Mouse (Mus musculus) myocyte (in vitro differentiated cells): ENCODE results near the gene Ap2a1. TPM values are rescaled to one million over a fixed set of nuclear protein-coding genes. Genes with fewer than 3 reads are reported as not detected.

Experiments
- H3K27me3 ChIP-seq: one replicate; pipeline ENCODE4 v1.6.1; 2011; ENCODE audit not compliant: control insufficient read depth, insufficient read depth, insufficient read length
- H3K36me3 ChIP-seq: one replicate; pipeline ENCODE4 v1.6.1; 2011; ENCODE audit not compliant: control insufficient read depth, insufficient read depth
- H3K4me2 ChIP-seq: one replicate; pipeline ENCODE4 v1.6.1; 2011; ENCODE audit warnings: low read depth, control low read depth
- H3K4me3 ChIP-seq: one replicate; pipeline ENCODE4 v1.5.1; 2011; ENCODE audit warnings: mild to moderate bottlenecking, control low read depth, moderate library complexity
- H3K79me2 ChIP-seq: one replicate; pipeline ENCODE4 v1.6.1; 2011; ENCODE audit not compliant: control insufficient read depth, insufficient read depth
- H3ac ChIP-seq: one replicate; pipeline ENCODE4 v1.6.1; 2011; ENCODE audit not compliant: control insufficient read depth, insufficient read length
- CEBPB ChIP-seq: IDR thresholded peaks from 2 replicates; pipeline ENCODE4 v1.6.1; 2011; ENCODE audit warnings: mild to moderate bottlenecking, moderate library complexity; ENCODE audit not compliant: poor library complexity, insufficient read depth, severe bottlenecking
- E2F4 ChIP-seq: IDR thresholded peaks from one replicate; pipeline ENCODE4 v1.6.1; 2011; ENCODE audit warnings: mild to moderate bottlenecking, control low read depth, moderate library complexity; ENCODE audit not compliant: insufficient read depth
- MAX ChIP-seq: IDR thresholded peaks from one replicate; pipeline ENCODE4 v1.6.1; 2011; ENCODE audit warnings: low read depth, mild to moderate bottlenecking, control low read depth
- MYOD1 ChIP-seq, 3 experiments: IDR thresholded peaks; one replicate each; pipeline ENCODE4 v1.6.1; 2011; ENCODE audit warnings: control low read depth in 2 of 3, low read depth in 2 of 3, mild to moderate bottlenecking in 2 of 3, moderate library complexity in 1 of 3; ENCODE audit not compliant: insufficient read length in 2 of 3, control insufficient read depth in 1 of 3
- MYOG ChIP-seq, 3 experiments: IDR thresholded peaks; one replicate each; pipeline ENCODE4 v1.6.1; 2011; ENCODE audit warnings: control low read depth in 2 of 3, low read depth in 2 of 3, mild to moderate bottlenecking in 2 of 3; ENCODE audit not compliant: insufficient read length in 2 of 3, control insufficient read depth in 1 of 3, insufficient read depth in 1 of 3
- POLR2A ChIP-seq: IDR thresholded peaks from one replicate; pipeline ENCODE4 v1.6.1; 2011; ENCODE audit warnings: low read depth, mild to moderate bottlenecking, control low read depth, moderate library complexity; ENCODE audit not compliant: insufficient read length
- POLR2AphosphoS2 ChIP-seq: IDR thresholded peaks from one replicate; pipeline ENCODE4 v1.6.1; 2011; ENCODE audit warnings: low read depth, control low read depth; ENCODE audit not compliant: insufficient read length
- REST ChIP-seq: IDR thresholded peaks from one replicate; pipeline ENCODE4 v1.6.1; 2011; ENCODE audit warnings: mild to moderate bottlenecking, control low read depth, moderate library complexity; ENCODE audit not compliant: insufficient read depth, insufficient read length
- SRF ChIP-seq: IDR thresholded peaks from one replicate; pipeline ENCODE4 v1.6.1; 2011; ENCODE audit warnings: low read depth; ENCODE audit not compliant: control insufficient read depth, insufficient read length
- TCF12 ChIP-seq: IDR thresholded peaks from one replicate; pipeline ENCODE4 v1.6.1; 2011; ENCODE audit warnings: mild to moderate bottlenecking, control low read depth; ENCODE audit not compliant: poor library complexity, insufficient read depth, severe bottlenecking
- TCF3 ChIP-seq: IDR thresholded peaks from one replicate; pipeline ENCODE4 v1.6.1; 2011; ENCODE audit warnings: low read depth, control low read depth; ENCODE audit not compliant: insufficient read length
- USF1 ChIP-seq: IDR thresholded peaks from one replicate; pipeline ENCODE4 v1.6.1; 2011; ENCODE audit warnings: low read depth, mild to moderate bottlenecking, control low read depth, moderate library complexity
- polyA plus RNA-seq: library from polyadenylated mRNA; unstranded; fragments of >200 nt; fragmentation: generic; extraction: Trizol; gene quantifications from one replicate; pipeline ENCODE4 v1.2.1, GENCODE M21; 2012; ENCODE audit warnings: missing spikeins

Gene Ap2a1
- polyA plus RNA-seq, 1 experiment, result 125 TPM

GRCm38 (mm10) chr7:44868919-44869696 is 60.2 kb downstream of the Ap2a1 start:
- Histone ChIP-seq H3K27me3 (no peaks in the 10 kb centered on the region), H3K36me3 (no peaks in the 10 kb centered on the region), H3K4me2 (peak overlapping the region; percentile 92), H3K79me2 (peaks cover 44% of the 10 kb centered on the region), H3K4me3 (peak overlapping the region; percentile 19), H3ac (peak overlapping the region; percentile 77)
- peak in 2 of 3 experiments; percentile 42 to 87 for TF ChIP-seq MYOD1 (IDR thresholded peaks at IDR 0.05; ENCODE audit: control insufficient read depth in 1 of 3, insufficient read length in 2 of 3, low read depth in 2 of 3)
- TF ChIP-seq SRF, result no peak
- peak; percentile 31 for TF ChIP-seq POLR2A
- TF ChIP-seq TCF3, result no peak
- no peak for TF ChIP-seq USF1
- TF ChIP-seq MYOG (IDR thresholded peaks at IDR 0.05; ENCODE audit: control insufficient read depth in 1 of 3, insufficient read depth in 1 of 3, insufficient read length in 2 of 3, low read depth in 2 of 3), result peak; percentile 37 to 88 (median 83)
- no peak for TF ChIP-seq MAX

GRCm38 (mm10) chr7:44868465-44868864 is 60.8 kb downstream of the Ap2a1 start:
- Histone ChIP-seq H3K4me3 (peak overlapping the region; percentile 19), H3K27me3 (no peaks in the 10 kb centered on the region), H3K79me2 (peaks cover 49% of the 10 kb centered on the region), H3K36me3 (no peaks in the 10 kb centered on the region), H3ac (peak overlapping the region; percentile 77), H3K4me2 (peak overlapping the region; percentile 92)
- TF ChIP-seq POLR2A (no peak), POLR2AphosphoS2 (no peak), MAX (no peak), TCF12 (no peak), CEBPB (no peak)

- Histone ChIP-seq H3K27me3 (no peaks in the 10 kb centered on the region), H3ac (no peak overlapping the region), H3K4me3 (peak overlapping the region; percentile 19), H3K4me2 (peak overlapping the region; percentile 92), H3K79me2 (peaks cover 49% of the 10 kb centered on the region), H3K36me3 (no peaks in the 10 kb centered on the region)
- no peak for TF ChIP-seq MYOG (IDR thresholded peaks at IDR 0.05; ENCODE audit: control insufficient read depth in 1 of 3, insufficient read depth in 1 of 3, insufficient read length in 2 of 3, low read depth in 2 of 3)
- no peak for TF ChIP-seq TCF3
- TF ChIP-seq E2F4, result no peak
- TF ChIP-seq TCF12, result no peak
- TF ChIP-seq CEBPB, result no peak
- TF ChIP-seq USF1, result no peak
- TF ChIP-seq POLR2A, result no peak
- TF ChIP-seq REST, result no peak
- no peak for TF ChIP-seq POLR2AphosphoS2
- no peak for TF ChIP-seq MYOD1 (IDR thresholded peaks at IDR 0.05; ENCODE audit: control insufficient read depth in 1 of 3, insufficient read length in 2 of 3, low read depth in 2 of 3)
- TF ChIP-seq SRF, result no peak
- no peak for TF ChIP-seq MAX
These were observed 61.5 kb downstream of the Ap2a1 start for GRCm38 (mm10) chr7:44867802-44868201.

GRCm38 (mm10) chr7:44867010-44867702 is 62.1 kb downstream of the Ap2a1 start:
- peak overlapping the region; percentile 19 for H3K4me3 ChIP-seq
- TF ChIP-seq MYOD1 (IDR thresholded peaks at IDR 0.05; ENCODE audit: control insufficient read depth in 1 of 3, insufficient read length in 2 of 3, low read depth in 2 of 3), result peak in 1 of 3 experiments; percentile 56
- TF ChIP-seq TCF12, result no peak
- TF ChIP-seq E2F4, result no peak
- TF ChIP-seq CEBPB, result no peak
- peak in 1 of 3 experiments; percentile 13 for TF ChIP-seq MYOG (IDR thresholded peaks at IDR 0.05; ENCODE audit: control insufficient read depth in 1 of 3, insufficient read depth in 1 of 3, insufficient read length in 2 of 3, low read depth in 2 of 3)
- TF ChIP-seq TCF3, result no peak
- TF ChIP-seq USF1, result no peak
- peak; percentile 39 for TF ChIP-seq POLR2AphosphoS2
- no peak overlapping the region for H3ac ChIP-seq
- H3K79me2 ChIP-seq, result peaks cover 49% of the 10 kb centered on the region
- H3K27me3 ChIP-seq, result no peaks in the 10 kb centered on the region
- H3K4me2 ChIP-seq, result peak overlapping the region; percentile 92
- H3K36me3 ChIP-seq, result no peaks in the 10 kb centered on the region
